In the genomic region with DNA sequence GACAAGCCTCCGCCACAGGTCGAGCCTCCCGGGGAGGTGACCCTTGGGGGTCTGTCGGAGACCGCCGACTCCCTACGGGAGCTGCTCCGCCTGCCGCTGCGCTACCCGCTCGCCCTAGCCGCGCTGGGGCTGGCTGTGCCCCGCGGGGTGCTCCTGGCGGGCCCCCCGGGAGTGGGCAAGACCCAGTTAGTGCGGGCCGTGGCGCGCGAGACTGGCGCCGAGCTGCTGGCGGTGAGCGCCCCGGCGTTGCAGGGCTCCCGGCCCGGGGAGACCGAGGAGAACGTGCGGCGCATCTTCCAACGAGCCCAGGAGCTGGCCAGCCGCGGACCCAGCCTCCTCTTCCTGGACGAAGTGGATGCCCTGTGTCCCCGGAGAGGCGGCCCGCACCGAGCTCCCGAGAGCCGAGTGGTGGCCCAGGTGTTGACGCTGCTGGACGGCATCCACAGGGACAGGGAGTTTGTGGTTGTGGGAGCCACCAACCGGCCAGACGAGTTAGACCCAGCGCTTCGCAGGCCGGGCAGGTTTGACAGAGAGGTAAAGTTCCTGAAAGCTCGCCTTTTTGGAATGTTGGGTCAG, we compare ENCODE assay signal across 8 mouse cellular contexts. TPM values are rescaled to one million over a fixed set of nuclear protein-coding genes. Genes with fewer than 3 reads are reported as not detected.
DNase-seq lines count a peak whose midpoint lies in the region; ATAC-seq and TF ChIP-seq lines count a peak whose summit lies in the region.

No protein-coding gene starts in this region.

- peak overlapping the region; percentile 97 for H3K4me3 ChIP-seq in thymus, adult 2 months (ENCODE audit: control insufficient read depth, insufficient read depth, low read length)
- H3K4me3 ChIP-seq in gastrocnemius, adult 2 months: peak overlapping the region; percentile 93
- H3K4me3 ChIP-seq in liver, embryonic 15.5 days (replicated peaks): peak overlapping the region; percentile 84
- H3K4me3 ChIP-seq in neural tube, embryonic 13.5 days: peak overlapping the region; percentile 99

- H3K4me2 ChIP-seq in liver, embryonic 15.5 days: peak overlapping the region; percentile 97
- H3K4me2 ChIP-seq in neural tube, embryonic 13.5 days: peak overlapping the region; percentile 99

- peaks cover 12% of the 10 kb centered on the region; the same call in 1 of the 2 replicates for H3K36me3 ChIP-seq in thymus, adult 2 months (ENCODE audit: control insufficient read depth, insufficient read depth, low read length)
- peaks cover 12% of the 10 kb centered on the region for H3K36me3 ChIP-seq in liver, embryonic 15.5 days (replicated peaks)
- peaks cover 21% of the 10 kb centered on the region for H3K36me3 ChIP-seq in neural tube, embryonic 13.5 days

- 1% methylated on average over 53 of the region's 53 CpGs for WGBS in thymus, adult 2 months
- under 1% methylated on average over 53 of the region's 53 CpGs for WGBS in liver, embryonic 15.5 days (ENCODE audit: insufficient replicate concordance)
- WGBS in neural tube, embryonic 13.5 days: under 1% methylated on average over 51 of the region's 53 CpGs

- no peak for TF ChIP-seq POLR2A in thymus, adult 2 months (IDR thresholded peaks at IDR 0.05; ENCODE audit: control insufficient read depth, extremely low read depth, insufficient read depth, low read length, poor library complexity)

- DNase-seq in thymus, adult 2 months: no peak
- no peak for DNase-seq in thymus, adult 18-20 months
- peak; percentile 33 for DNase-seq in cerebellum, adult 8-10 months
- DNase-seq in gastrocnemius, adult 2 months: peak; percentile 73
- DNase-seq in layer of hippocampus, adult 9-11 months: no peak

- ATAC-seq in inflammation-experienced regulatory T-cells, adult 6 months: peak; percentile 7
- peak; percentile 30; the same call in 1 of the 2 replicates for ATAC-seq in liver, embryonic 15.5 days (ENCODE audit: insufficient read depth)
- peak; percentile 36; the same call in 1 of the 2 replicates for ATAC-seq in neural tube, embryonic 13.5 days (ENCODE audit: low read depth)

- H3K9ac ChIP-seq in liver, embryonic 15.5 days: peak overlapping the region; percentile 79
- peak overlapping the region; percentile 95 for H3K9ac ChIP-seq in neural tube, embryonic 13.5 days

- no peaks in the 10 kb centered on the region for H3K9me3 ChIP-seq in liver, embryonic 15.5 days (replicated peaks)
- no peaks in the 10 kb centered on the region for H3K9me3 ChIP-seq in neural tube, embryonic 13.5 days

- peaks cover 7% of the 10 kb centered on the region for H3K4me1 ChIP-seq in thymus, adult 2 months (replicated peaks; ENCODE audit: control insufficient read depth, insufficient read depth, low read length)
- peaks cover 26% of the 10 kb centered on the region for H3K4me1 ChIP-seq in liver, embryonic 15.5 days (replicated peaks)
- H3K4me1 ChIP-seq in neural tube, embryonic 13.5 days (replicated peaks): peaks cover 20% of the 10 kb centered on the region

- TF ChIP-seq CTCF in thymus, adult 2 months (IDR thresholded peaks at IDR 0.05; ENCODE audit: borderline replicate concordance, control insufficient read depth, extremely low read depth, insufficient read depth, low read length, poor library complexity): no peak
- TF ChIP-seq CTCF in gastrocnemius, adult 2 months (IDR thresholded peaks at IDR 0.05): peak; percentile 21; the same call in 1 of the 2 replicates

- H3K27me3 ChIP-seq in thymus, adult 2 months (ENCODE audit: control insufficient read depth, insufficient read depth, low read length): no peaks in the 10 kb centered on the region
- H3K27me3 ChIP-seq in liver, embryonic 15.5 days: no peaks in the 10 kb centered on the region
- H3K27me3 ChIP-seq in neural tube, embryonic 13.5 days: no peaks in the 10 kb centered on the region

- intact Hi-C loops in gastrocnemius, adult 2 months (cut with DNase I): loop anchor here (10.0 kb wide), 2 partner anchors 123 to 257 kb away; no protein-coding TSS in a partner anchor

- no peak overlapping the region for H3K27ac ChIP-seq in thymus, adult 2 months (ENCODE audit: control insufficient read depth, insufficient read depth, low read length)
- peak overlapping the region; percentile 90 for H3K27ac ChIP-seq in gastrocnemius, adult 2 months
- H3K27ac ChIP-seq in liver, embryonic 15.5 days (replicated peaks): 0 out of 2 replicates have a peak overlapping the region, but pooled peaks have one; percentile 24
- peak overlapping the region; percentile 83 for H3K27ac ChIP-seq in neural tube, embryonic 13.5 days (replicated peaks)

RNA-seq across cellular contexts. Expression of gene AA467197, which starts 5.5 kb away (rescaled TPM):
- polyA plus RNA-seq in thymus, adult 2 months (2012; rRNA removed): 2.6 and 4.4 TPM in 2 replicates
- total RNA-seq in gastrocnemius, adult 2 months (2021): under 1 TPM in 1 of 2 experiments, not detected in 1; 0.54 TPM
- polyA plus RNA-seq in inflammation-experienced regulatory T-cells, adult 6 months (2017; shearing (Covaris generic)): 1 to 10 TPM in 1 of 3 experiments, not detected in 2; 5.0 TPM
- polyA plus RNA-seq in liver, embryonic 15.5 days (2015; fragmentation: Nextera tagmentation; extraction: Ambion mirVana): 1.3 and 2.1 TPM in 2 replicates
- 0.43 TPM in 1 of 2 replicates, not detected in the other for polyA plus RNA-seq in neural tube, embryonic 13.5 days (2015; fragmentation: Nextera tagmentation; extraction: Ambion mirVana)

RNA-seq across cellular contexts. Expression of gene Gatm, which starts 20.2 kb away (rescaled TPM):
- polyA plus RNA-seq in thymus, adult 2 months (2012; rRNA removed): 11.3 and 13.5 TPM in 2 replicates
- total RNA-seq in gastrocnemius, adult 2 months (2021): 1 to 10 TPM; 3.9 to 4.5 TPM
- 1 to 10 TPM in 1 of 3 experiments, under 1 TPM in 2; 0.32 to 1.7 (median 0.46) TPM for polyA plus RNA-seq in inflammation-experienced regulatory T-cells, adult 6 months (2017; shearing (Covaris generic))
- polyA plus RNA-seq in liver, embryonic 15.5 days (2015; fragmentation: Nextera tagmentation; extraction: Ambion mirVana): 29.4 and 31.9 TPM in 2 replicates
- polyA plus RNA-seq in neural tube, embryonic 13.5 days (2015; fragmentation: Nextera tagmentation; extraction: Ambion mirVana): 28.1 and 31.1 TPM in 2 replicates

Comparison
In these comparisons a context has a peak if more than half of its experiments do, and no peak if none do; other contexts are left out.
1. DNase-seq: peak in cerebellum, adult 8-10 months (single experiment) and gastrocnemius, adult 2 months (single experiment); none in thymus, adult 2 months (single experiment), thymus, adult 18-20 months (0 of 2) and layer of hippocampus, adult 9-11 months (single experiment).
2. Peak in every context shown above with its lines, with median percentiles within 50 percentile points of each other: H3K4me3 ChIP-seq and ATAC-seq.